Mouse (Mus musculus) heart, adult 2 months (tissue): ENCODE measurements around the gene Acaca.

ENCODE experiments used
- CTCF ChIP-seq: fragments of 200-600 bp; IDR thresholded peaks from 2 replicates; pipeline ENCODE4 v1.8.1; 2022; ENCODE audit warnings: antibody characterized with exemption, mild to moderate bottlenecking, moderate library complexity
- EP300 ChIP-seq: fragments of 200-500 bp; IDR thresholded peaks from 2 replicates; pipeline ENCODE4 v1.6.1; 2011; ENCODE audit warnings: low read depth, low read length, control low read depth; ENCODE audit not compliant: insufficient read depth
- POLR2A ChIP-seq: fragments of 200-500 bp; IDR thresholded peaks from 2 replicates; pipeline ENCODE4 v1.6.1; 2011; ENCODE audit warnings: mild to moderate bottlenecking, low read depth, low read length, control low read depth; ENCODE audit not compliant: insufficient read depth

DNA sequence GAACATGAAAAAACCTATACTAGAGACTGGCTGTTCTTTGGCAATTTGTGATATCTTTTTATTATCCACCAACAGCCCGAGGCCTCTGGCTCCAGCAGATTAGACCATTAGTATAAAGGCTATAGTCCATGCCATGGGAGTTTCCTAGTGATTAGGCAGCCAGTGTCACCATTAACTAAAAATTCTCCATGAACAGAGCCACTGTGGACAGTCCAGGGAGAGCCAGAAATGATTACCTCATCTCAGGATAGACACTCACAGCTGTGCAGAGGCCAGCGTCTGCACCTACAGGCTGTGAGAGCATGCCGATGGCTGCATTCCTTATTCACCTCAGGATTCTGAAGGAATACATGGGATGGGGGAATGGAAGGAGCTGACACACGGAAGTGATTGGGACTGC is 243.7 kb downstream of the Acaca start:
- no peak for TF ChIP-seq EP300
- TF ChIP-seq CTCF, result no peak
- TF ChIP-seq POLR2A, result no peak
